Mouse (Mus musculus): Measurements from ENCODE around the gene Prtn3. TPM values are rescaled to one million over a fixed set of nuclear protein-coding genes. Genes with fewer than 3 reads are reported as not detected.

Prtn3 gene
- total RNA-seq, 1 experiment, result 1.3 TPM

DNA sequence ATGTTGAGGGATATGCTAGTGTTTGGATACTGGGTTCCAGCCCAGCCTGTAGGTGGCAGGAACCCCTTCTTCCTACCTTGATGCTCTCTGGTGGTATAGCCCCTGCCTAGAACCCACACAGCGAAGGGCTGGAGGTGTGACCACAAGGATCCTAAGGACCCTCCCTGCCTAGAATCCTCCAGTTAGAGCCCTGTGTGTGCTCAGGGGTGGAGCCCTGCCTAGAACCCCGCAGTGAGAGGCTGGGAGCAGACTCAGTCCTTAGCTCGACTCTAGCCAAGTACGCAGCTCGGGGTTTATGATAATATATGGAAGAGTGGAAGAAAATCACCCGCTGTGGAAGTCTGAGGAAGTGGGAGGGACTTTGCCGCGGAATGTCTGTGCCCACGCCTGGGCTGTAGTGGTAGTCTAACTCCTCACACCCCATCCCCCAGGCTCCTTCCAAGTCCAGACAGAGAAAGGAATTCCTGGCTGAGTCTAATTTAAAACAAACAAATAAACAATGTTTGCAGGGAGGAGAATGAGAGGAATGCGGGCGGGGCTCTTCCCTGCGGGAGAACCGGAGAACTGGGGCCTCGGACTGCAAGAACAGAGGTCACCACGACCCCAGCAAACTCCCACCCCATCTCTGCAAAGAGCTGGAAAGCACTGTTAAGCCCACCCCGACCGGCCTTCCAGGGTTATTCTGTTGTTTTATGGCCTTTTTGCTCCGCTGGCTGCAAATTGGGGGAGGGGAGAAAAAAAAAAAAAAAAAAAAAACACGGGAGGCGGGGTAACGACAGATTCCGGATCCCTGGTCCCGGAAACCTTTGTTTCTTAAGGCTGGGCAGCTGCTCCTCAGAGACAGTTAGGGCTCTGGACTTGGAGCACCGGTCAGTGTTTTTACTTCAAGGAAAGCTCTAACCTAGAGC is 33.4 kb upstream of the Prtn3 start:
- peak; percentile 38; the same call in 1 of the 2 replicates for TF ChIP-seq HCFC1 (IDR thresholded peaks at IDR 0.05; ENCODE audit: borderline replicate concordance, insufficient read depth, low read length)
- peak; percentile 98 for TF ChIP-seq ZNF384 (IDR thresholded peaks at IDR 0.05; ENCODE audit: low read depth, low read length)
- TF ChIP-seq MAFK (IDR thresholded peaks at IDR 0.05; ENCODE audit: insufficient read depth, low read depth, low read length), result 0 out of 2 replicates have a peak, but pooled peaks have one; percentile 30
- peak; percentile 65; the same call in 1 of the 2 replicates for TF ChIP-seq CHD2 (IDR thresholded peaks at IDR 0.05; ENCODE audit: low read depth, low read length)
- TF ChIP-seq ZC3H11A (IDR thresholded peaks at IDR 0.05; ENCODE audit: borderline replicate concordance, low read depth, low read length), result no peak
- in situ Hi-C loops (cut with MboI; ENCODE audit: low sequenced_read_pairs in 2 of 2, unreplicated experiment in 2 of 2), result no loop called here
- H3K4me1 ChIP-seq (ENCODE audit: control insufficient read depth in 2 of 2, insufficient read depth in 2 of 2, low read length in 2 of 2, poor library complexity in 1 of 2), result peaks cover 2 to 8% of the 10 kb centered on the region in 2 experiments; a peak in 3 of 4 replicates

DNA sequence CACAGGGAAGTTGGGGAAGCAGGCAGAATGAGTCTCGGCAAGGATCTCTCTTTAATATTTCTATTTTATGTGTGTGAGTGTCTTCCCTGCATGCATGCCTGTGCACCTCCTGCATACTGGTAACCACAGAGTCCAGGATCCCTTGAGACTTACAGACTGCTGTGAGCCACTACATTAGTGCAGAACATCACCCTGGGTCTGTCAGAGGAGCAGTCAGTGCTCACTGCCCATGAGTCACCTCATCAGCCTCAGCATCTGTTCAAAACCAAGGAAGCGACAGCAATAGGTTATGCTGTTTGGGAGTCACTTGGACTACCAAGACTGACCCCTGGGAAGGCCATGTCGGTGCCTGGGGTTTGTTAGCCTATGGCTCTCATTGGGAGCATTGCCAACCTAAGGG is 32.0 kb upstream of the Prtn3 start:
- no peak overlapping the region; the same call in 1 of the 2 replicates for H3K27ac ChIP-seq (ENCODE audit: insufficient read depth, low read depth, low read length, poor library complexity, severe bottlenecking)
- TF ChIP-seq MAFK (IDR thresholded peaks at IDR 0.05; ENCODE audit: insufficient read depth, low read depth, low read length) (no peak), ZNF384 (IDR thresholded peaks at IDR 0.05; ENCODE audit: low read depth, low read length) (no peak), CHD2 (IDR thresholded peaks at IDR 0.05; ENCODE audit: low read depth, low read length) (no peak)
- H3K4me3 ChIP-seq (ENCODE audit: insufficient read depth in 1 of 2, low read depth in 1 of 2, low read length in 2 of 2, poor library complexity in 1 of 2, severe bottlenecking in 1 of 2), result no peak overlapping the region
- peaks cover 2 to 8% of the 10 kb centered on the region in 2 experiments; a peak in 3 of 4 replicates for H3K4me1 ChIP-seq (ENCODE audit: control insufficient read depth in 2 of 2, insufficient read depth in 2 of 2, low read length in 2 of 2, poor library complexity in 1 of 2)
- no peak overlapping the region for H3K9ac ChIP-seq (ENCODE audit: insufficient read depth, low read depth, low read length, poor library complexity, severe bottlenecking)
- DNase-seq (ENCODE audit: low read depth, low spot score), result no peak
- H3K9me3 ChIP-seq (ENCODE audit: control insufficient read depth, insufficient read depth, low read depth, low read length), result no peaks in the 10 kb centered on the region
- in situ Hi-C loops (cut with MboI; ENCODE audit: low sequenced_read_pairs in 2 of 2, unreplicated experiment in 2 of 2), result no loop called here
- no peaks in the 10 kb centered on the region for H3K36me3 ChIP-seq (ENCODE audit: control insufficient read depth, insufficient read depth, low read length, poor library complexity, severe bottlenecking)

More for the DNA sequence above, 33.4 kb upstream of the Prtn3 start:
- DNase-seq (ENCODE audit: low read depth, low spot score), result peak; percentile 83
- Histone ChIP-seq H3K9ac (ENCODE audit: insufficient read depth, low read depth, low read length, poor library complexity, severe bottlenecking) (no peak overlapping the region), H3K4me3 (ENCODE audit: insufficient read depth in 1 of 2, low read depth in 1 of 2, low read length in 2 of 2, poor library complexity in 1 of 2, severe bottlenecking in 1 of 2) (peak overlapping the region; percentile 2 to 13), H3K9me3 (ENCODE audit: control insufficient read depth, insufficient read depth, low read depth, low read length) (no peaks in the 10 kb centered on the region), H3K36me3 (ENCODE audit: control insufficient read depth, insufficient read depth, low read length, poor library complexity, severe bottlenecking) (no peaks in the 10 kb centered on the region), H3K27ac (ENCODE audit: insufficient read depth, low read depth, low read length, poor library complexity, severe bottlenecking) (peak overlapping the region; percentile 59)

DNA sequence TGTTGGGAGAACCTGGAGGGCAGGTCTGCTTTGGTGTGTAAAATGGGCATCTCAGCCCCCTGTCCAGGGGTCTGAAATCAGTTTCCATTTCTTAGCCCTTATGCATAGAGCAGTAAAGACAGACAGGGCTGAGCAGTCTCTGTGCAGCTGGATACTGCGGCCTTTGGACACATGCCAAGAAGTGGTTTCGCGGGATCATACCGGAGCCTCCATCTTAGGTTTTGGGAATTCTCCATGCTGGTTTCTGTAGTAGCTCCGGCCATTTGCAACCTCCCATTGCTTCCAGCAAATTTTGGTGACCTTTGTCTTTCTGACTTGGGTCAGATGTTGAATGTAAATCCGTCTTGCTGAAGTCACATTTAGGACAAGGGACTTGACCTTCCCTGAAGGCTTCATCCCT is 30.8 kb upstream of the Prtn3 start:
- Histone ChIP-seq H3K36me3 (ENCODE audit: control insufficient read depth, insufficient read depth, low read length, poor library complexity, severe bottlenecking) (no peaks in the 10 kb centered on the region), H3K9me3 (ENCODE audit: control insufficient read depth, insufficient read depth, low read depth, low read length) (no peaks in the 10 kb centered on the region), H3K4me3 (ENCODE audit: insufficient read depth in 1 of 2, low read depth in 1 of 2, low read length in 2 of 2, poor library complexity in 1 of 2, severe bottlenecking in 1 of 2) (no peak overlapping the region), H3K9ac (ENCODE audit: insufficient read depth, low read depth, low read length, poor library complexity, severe bottlenecking) (no peak overlapping the region), H3K27ac (ENCODE audit: insufficient read depth, low read depth, low read length, poor library complexity, severe bottlenecking) (no peak overlapping the region), H3K4me1 (ENCODE audit: control insufficient read depth in 2 of 2, insufficient read depth in 2 of 2, low read length in 2 of 2, poor library complexity in 1 of 2) (peaks cover 2 to 8% of the 10 kb centered on the region in 2 experiments; a peak in 3 of 4 replicates)
- no peak for DNase-seq (ENCODE audit: low read depth, low spot score)
- in situ Hi-C loops (cut with MboI; ENCODE audit: low sequenced_read_pairs in 2 of 2, unreplicated experiment in 2 of 2), result no loop called here
- TF ChIP-seq CHD2 (IDR thresholded peaks at IDR 0.05; ENCODE audit: low read depth, low read length), result no peak
- TF ChIP-seq ZC3H11A (IDR thresholded peaks at IDR 0.05; ENCODE audit: borderline replicate concordance, low read depth, low read length), result no peak
- no peak for TF ChIP-seq ZNF384 (IDR thresholded peaks at IDR 0.05; ENCODE audit: low read depth, low read length)
- TF ChIP-seq MAFK (IDR thresholded peaks at IDR 0.05; ENCODE audit: insufficient read depth, low read depth, low read length), result no peak
- TF ChIP-seq HCFC1 (IDR thresholded peaks at IDR 0.05; ENCODE audit: borderline replicate concordance, insufficient read depth, low read length), result no peak

DNA sequence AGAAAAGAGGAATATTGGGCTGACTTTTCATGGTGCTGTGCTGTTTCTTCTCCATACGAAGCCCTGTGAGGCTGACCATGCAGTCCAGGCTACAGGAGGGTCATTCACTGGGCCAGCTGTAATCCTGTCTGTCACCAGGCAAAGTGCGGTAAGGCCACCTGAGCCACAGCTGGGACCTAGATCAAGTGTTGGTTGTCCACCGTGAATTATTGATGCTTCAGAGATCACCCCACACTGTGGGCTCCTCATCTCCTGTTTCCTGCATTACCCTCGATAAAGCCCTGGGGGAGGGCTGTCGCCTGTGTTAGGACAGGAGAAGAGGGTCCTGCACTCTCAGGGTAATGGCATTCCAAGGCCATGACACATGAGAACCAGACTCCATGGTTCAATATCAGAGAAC is 27.7 kb upstream of the Prtn3 start:
- Histone ChIP-seq H3K4me3 (ENCODE audit: insufficient read depth in 1 of 2, low read depth in 1 of 2, low read length in 2 of 2, poor library complexity in 1 of 2, severe bottlenecking in 1 of 2) (no peak overlapping the region), H3K36me3 (ENCODE audit: control insufficient read depth, insufficient read depth, low read length, poor library complexity, severe bottlenecking) (no peaks in the 10 kb centered on the region), H3K9ac (ENCODE audit: insufficient read depth, low read depth, low read length, poor library complexity, severe bottlenecking) (no peak overlapping the region), H3K27ac (ENCODE audit: insufficient read depth, low read depth, low read length, poor library complexity, severe bottlenecking) (no peak overlapping the region), H3K4me1 (ENCODE audit: control insufficient read depth in 2 of 2, insufficient read depth in 2 of 2, low read length in 2 of 2, poor library complexity in 1 of 2) (peaks cover 2 to 18% of the 10 kb centered on the region in 2 experiments), H3K9me3 (ENCODE audit: control insufficient read depth, insufficient read depth, low read depth, low read length) (no peaks in the 10 kb centered on the region)
- TF ChIP-seq ZC3H11A (IDR thresholded peaks at IDR 0.05; ENCODE audit: borderline replicate concordance, low read depth, low read length) (no peak), ZNF384 (IDR thresholded peaks at IDR 0.05; ENCODE audit: low read depth, low read length) (no peak), CHD2 (IDR thresholded peaks at IDR 0.05; ENCODE audit: low read depth, low read length) (no peak), MAFK (IDR thresholded peaks at IDR 0.05; ENCODE audit: insufficient read depth, low read depth, low read length) (no peak), HCFC1 (IDR thresholded peaks at IDR 0.05; ENCODE audit: borderline replicate concordance, insufficient read depth, low read length) (no peak)
- in situ Hi-C loops (cut with MboI; ENCODE audit: low sequenced_read_pairs in 2 of 2, unreplicated experiment in 2 of 2), result no loop called here
- no peak for DNase-seq (ENCODE audit: low read depth, low spot score)

Measured in ES-E14 (cell line).